Mouse (Mus musculus): ENCODE results near the gene Sycp2. TPM values are rescaled to one million over a fixed set of nuclear protein-coding genes. Genes with fewer than 3 reads are reported as not detected.

Gene Sycp2
- polyA plus RNA-seq, 1 experiment from 2014 or later: 0.37 TPM

DNA sequence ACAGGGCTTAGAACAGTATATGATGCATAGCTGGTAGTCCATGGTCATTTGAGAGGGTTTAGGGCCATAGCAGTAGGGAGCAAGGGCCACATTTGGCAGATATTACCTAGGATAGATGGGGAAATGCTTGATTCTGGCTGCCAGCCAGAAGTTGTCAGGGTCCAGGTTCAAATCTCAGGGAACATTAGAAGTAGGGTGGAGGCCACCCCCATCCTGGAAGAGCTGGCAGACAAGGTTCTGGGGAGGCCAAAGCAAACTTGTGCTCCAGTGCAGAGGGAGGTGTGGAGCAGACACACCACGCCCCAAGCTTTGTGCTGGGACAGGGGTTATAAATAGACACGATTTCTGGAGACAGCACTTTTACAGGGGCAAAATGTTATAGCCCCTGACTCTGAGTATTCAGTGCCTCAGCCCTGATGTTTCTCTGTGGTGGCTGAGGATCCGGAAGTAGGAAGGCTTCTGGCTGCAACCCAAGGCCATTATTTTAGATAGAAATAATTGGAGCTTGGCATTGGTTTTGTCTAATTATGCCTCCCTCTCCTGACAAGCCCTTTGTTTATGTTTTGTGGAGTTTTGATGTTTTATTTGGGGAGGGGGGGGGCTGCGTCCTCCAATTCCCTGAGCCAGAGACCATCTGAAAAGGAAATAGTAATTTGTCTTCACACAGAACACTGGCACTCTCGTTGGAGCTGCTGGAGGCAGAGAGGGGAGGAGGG, 80.6 kb downstream of the Sycp2 start:
- Histone ChIP-seq H3K9me3 (ENCODE audit: control insufficient read depth, low read length) (no peaks in the 10 kb centered on the region), H3K36me3 (ENCODE audit: control insufficient read depth, insufficient read depth, low read length) (peaks cover 4% of the 10 kb centered on the region), H3K27me3 (ENCODE audit: control insufficient read depth, insufficient read depth, low read length) (no peaks in the 10 kb centered on the region), H3K27ac (replicated peaks; ENCODE audit: low read depth, low read length) (peak overlapping the region; percentile 82), H3K4me1 (ENCODE audit: control insufficient read depth, insufficient read depth, low read length) (peaks cover 27% of the 10 kb centered on the region), H3K9ac (replicated peaks; ENCODE audit: low read length) (peak overlapping the region; percentile 30), H3K4me3 (replicated peaks; ENCODE audit: low read depth, low read length) (0 out of 2 replicates have a peak overlapping the region, but pooled peaks have one; percentile 25), H3K4me2 (ENCODE audit: low read length) (peak overlapping the region; percentile 49)
- ATAC-seq (ENCODE audit: low FRiP score, low TSS enrichment) (peak; percentile 28; the same call in 1 of the 2 replicates), DNase-seq (no peak)
- 35% methylated on average over 5 of the region's 5 CpGs for WGBS

- no peaks in the 10 kb centered on the region for H3K9me3 ChIP-seq (ENCODE audit: control insufficient read depth, low read length)
- DNase-seq (no peak), ATAC-seq (ENCODE audit: low FRiP score, low TSS enrichment) (no peak)
- no peak overlapping the region for H3K9ac ChIP-seq (replicated peaks; ENCODE audit: low read length)
- H3K27me3 ChIP-seq (ENCODE audit: control insufficient read depth, insufficient read depth, low read length): no peaks in the 10 kb centered on the region
- H3K27ac ChIP-seq (replicated peaks; ENCODE audit: low read depth, low read length): no peak overlapping the region
- H3K4me2 ChIP-seq (ENCODE audit: low read length): no peak overlapping the region
- 95% methylated on average over 10 of the region's 10 CpGs for WGBS
- no peak overlapping the region for H3K4me3 ChIP-seq (replicated peaks; ENCODE audit: low read depth, low read length)
- no peaks in the 10 kb centered on the region for H3K36me3 ChIP-seq (ENCODE audit: control insufficient read depth, insufficient read depth, low read length)
- peaks cover 27% of the 10 kb centered on the region for H3K4me1 ChIP-seq (ENCODE audit: control insufficient read depth, insufficient read depth, low read length)
These were observed 81.4 kb downstream of the Sycp2 start for GRCm38 (mm10) chr2:178326067-178326466.

DNA sequence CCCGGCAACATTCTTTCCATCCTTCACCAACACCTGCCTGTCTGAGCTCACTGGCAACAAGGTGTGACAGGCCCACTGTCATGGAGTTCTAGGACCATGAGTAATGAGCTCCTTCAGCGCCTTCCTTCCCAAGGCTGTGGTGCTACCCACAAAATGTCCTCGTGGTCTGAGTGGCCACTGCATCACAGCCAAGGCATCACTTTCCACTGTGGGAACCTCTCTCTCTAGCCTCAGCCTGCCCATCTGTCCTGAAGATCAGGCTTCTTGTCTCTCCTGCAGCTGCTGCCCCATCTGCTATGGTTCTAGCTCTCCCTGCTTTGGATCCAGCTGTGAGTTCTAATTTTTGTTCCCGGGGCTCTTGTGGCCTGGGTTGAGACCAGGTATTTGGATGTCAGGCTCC, 82.7 kb downstream of the Sycp2 start:
- ATAC-seq (ENCODE audit: low FRiP score, low TSS enrichment): no peak
- H3K4me2 ChIP-seq (ENCODE audit: low read length): no peak overlapping the region
- H3K9ac ChIP-seq (replicated peaks; ENCODE audit: low read length): no peak overlapping the region
- H3K36me3 ChIP-seq (ENCODE audit: control insufficient read depth, insufficient read depth, low read length): no peaks in the 10 kb centered on the region
- DNase-seq: no peak
- no peak overlapping the region for H3K4me3 ChIP-seq (replicated peaks; ENCODE audit: low read depth, low read length)
- H3K4me1 ChIP-seq (ENCODE audit: control insufficient read depth, insufficient read depth, low read length): peaks cover 27% of the 10 kb centered on the region
- no peaks in the 10 kb centered on the region for H3K27me3 ChIP-seq (ENCODE audit: control insufficient read depth, insufficient read depth, low read length)
- WGBS: 90% methylated on average over 4 of the region's 4 CpGs
- no peaks in the 10 kb centered on the region for H3K9me3 ChIP-seq (ENCODE audit: control insufficient read depth, low read length)
- no peak overlapping the region for H3K27ac ChIP-seq (replicated peaks; ENCODE audit: low read depth, low read length)

- ATAC-seq (ENCODE audit: low FRiP score, low TSS enrichment): no peak
- Histone ChIP-seq H3K27me3 (ENCODE audit: control insufficient read depth, insufficient read depth, low read length) (no peaks in the 10 kb centered on the region), H3K36me3 (ENCODE audit: control insufficient read depth, insufficient read depth, low read length) (no peaks in the 10 kb centered on the region), H3K4me1 (ENCODE audit: control insufficient read depth, insufficient read depth, low read length) (peaks cover 23% of the 10 kb centered on the region), H3K9me3 (ENCODE audit: control insufficient read depth, low read length) (no peaks in the 10 kb centered on the region), H3K9ac (replicated peaks; ENCODE audit: low read length) (no peak overlapping the region), H3K27ac (replicated peaks; ENCODE audit: low read depth, low read length) (no peak overlapping the region), H3K4me2 (ENCODE audit: low read length) (no peak overlapping the region), H3K4me3 (replicated peaks; ENCODE audit: low read depth, low read length) (no peak overlapping the region)
- 97% methylated on average over 3 of the region's 3 CpGs for WGBS
- no peak for DNase-seq
These were observed 83.1 kb downstream of the Sycp2 start for GRCm38 (mm10) chr2:178324410-178324809.

DNA sequence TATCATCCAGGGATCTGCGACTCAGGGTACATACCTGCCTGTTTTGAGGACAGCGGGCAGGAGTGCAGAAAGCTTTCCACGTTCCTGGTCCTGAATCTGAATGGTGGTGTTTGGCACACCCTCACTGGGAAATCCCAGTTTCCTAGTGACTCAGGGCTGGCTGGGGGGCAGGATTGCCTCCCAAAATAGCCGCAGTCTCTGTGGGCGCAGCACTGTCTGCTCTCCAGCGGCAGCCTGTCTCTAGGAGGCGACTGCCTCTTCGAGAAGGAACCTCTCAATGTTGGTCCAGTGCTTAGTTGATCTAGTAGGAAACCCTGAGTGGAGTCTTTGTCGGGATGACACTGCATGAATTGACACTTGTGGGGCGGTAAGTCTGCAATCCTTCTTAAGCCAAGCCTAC, 86.2 kb downstream of the Sycp2 start:
- Histone ChIP-seq H3K36me3 (ENCODE audit: control insufficient read depth, insufficient read depth, low read length) (no peaks in the 10 kb centered on the region), H3K4me3 (replicated peaks; ENCODE audit: low read depth, low read length) (no peak overlapping the region), H3K9ac (replicated peaks; ENCODE audit: low read length) (no peak overlapping the region), H3K4me2 (ENCODE audit: low read length) (no peak overlapping the region), H3K9me3 (ENCODE audit: control insufficient read depth, low read length) (no peaks in the 10 kb centered on the region), H3K27me3 (ENCODE audit: control insufficient read depth, insufficient read depth, low read length) (no peaks in the 10 kb centered on the region), H3K4me1 (ENCODE audit: control insufficient read depth, insufficient read depth, low read length) (no peaks in the 10 kb centered on the region), H3K27ac (replicated peaks; ENCODE audit: low read depth, low read length) (no peak overlapping the region)
- 87% methylated on average over 10 of the region's 10 CpGs for WGBS
- DNase-seq (no peak), ATAC-seq (ENCODE audit: low FRiP score, low TSS enrichment) (no peak)

DNA sequence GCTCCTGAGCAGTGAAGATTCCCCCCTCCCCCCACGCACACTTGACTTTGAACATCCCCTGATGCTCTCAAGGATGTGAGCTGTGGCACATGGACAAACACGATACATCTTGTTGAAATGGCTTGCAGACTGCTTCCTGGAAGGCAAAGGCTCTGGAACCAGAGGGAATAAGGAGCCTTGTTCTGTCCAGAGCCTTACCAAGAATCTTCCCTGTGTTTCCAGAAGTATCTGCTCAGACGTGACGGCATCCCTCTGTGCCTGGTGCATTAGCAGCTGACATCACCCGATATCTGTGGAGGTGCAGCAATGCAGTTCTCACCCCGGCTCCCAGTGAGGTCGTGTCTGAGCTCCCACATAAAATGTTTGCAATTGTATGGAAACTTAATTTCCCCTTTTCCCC, 87.7 kb downstream of the Sycp2 start:
- no peak overlapping the region for H3K4me3 ChIP-seq (replicated peaks; ENCODE audit: low read depth, low read length)
- H3K9me3 ChIP-seq (ENCODE audit: control insufficient read depth, low read length): no peaks in the 10 kb centered on the region
- DNase-seq (no peak), ATAC-seq (ENCODE audit: low FRiP score, low TSS enrichment) (no peak)
- peaks cover 3% of the 10 kb centered on the region; the same call in 1 of the 2 replicates for H3K36me3 ChIP-seq (ENCODE audit: control insufficient read depth, insufficient read depth, low read length)
- 89% methylated on average over 7 of the region's 7 CpGs for WGBS
- H3K27ac ChIP-seq (replicated peaks; ENCODE audit: low read depth, low read length): no peak overlapping the region
- no peak overlapping the region for H3K9ac ChIP-seq (replicated peaks; ENCODE audit: low read length)
- no peak overlapping the region for H3K4me2 ChIP-seq (ENCODE audit: low read length)
- no peaks in the 10 kb centered on the region for H3K27me3 ChIP-seq (ENCODE audit: control insufficient read depth, insufficient read depth, low read length)
- no peaks in the 10 kb centered on the region for H3K4me1 ChIP-seq (ENCODE audit: control insufficient read depth, insufficient read depth, low read length)

- WGBS: 92% methylated on average over 1 of the region's 1 CpGs
- Histone ChIP-seq H3K27ac (replicated peaks; ENCODE audit: low read depth, low read length) (no peak overlapping the region), H3K4me3 (replicated peaks; ENCODE audit: low read depth, low read length) (no peak overlapping the region), H3K27me3 (ENCODE audit: control insufficient read depth, insufficient read depth, low read length) (no peaks in the 10 kb centered on the region), H3K4me1 (ENCODE audit: control insufficient read depth, insufficient read depth, low read length) (no peaks in the 10 kb centered on the region), H3K9ac (replicated peaks; ENCODE audit: low read length) (no peak overlapping the region), H3K36me3 (ENCODE audit: control insufficient read depth, insufficient read depth, low read length) (peaks cover 3% of the 10 kb centered on the region; the same call in 1 of the 2 replicates), H3K4me2 (ENCODE audit: low read length) (no peak overlapping the region), H3K9me3 (ENCODE audit: control insufficient read depth, low read length) (no peaks in the 10 kb centered on the region)
- DNase-seq (no peak), ATAC-seq (ENCODE audit: low FRiP score, low TSS enrichment) (no peak)
These were observed 91.2 kb downstream of the Sycp2 start for GRCm38 (mm10) chr2:178316281-178316680.

DNA sequence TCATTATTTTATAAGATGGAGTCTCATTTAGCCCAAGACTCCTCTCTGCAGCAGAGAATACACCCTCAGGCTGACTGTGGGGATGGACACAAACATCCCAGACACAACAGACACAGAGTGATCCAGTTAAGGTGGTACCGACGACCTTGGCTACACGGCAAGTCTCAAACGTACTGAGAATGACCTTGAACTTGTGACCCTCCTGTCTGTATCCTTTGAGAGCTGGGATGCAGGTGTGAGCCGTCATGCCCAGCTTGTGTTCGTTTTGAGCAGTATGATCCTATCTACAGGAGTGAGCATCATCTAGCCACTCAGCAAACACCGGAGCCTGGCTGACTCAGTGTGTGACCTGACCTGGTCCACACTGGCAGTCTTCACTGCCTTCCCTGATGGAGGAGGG, 93.9 kb downstream of the Sycp2 start:
- no peak overlapping the region for H3K9ac ChIP-seq (replicated peaks; ENCODE audit: low read length)
- no peak for DNase-seq
- H3K27ac ChIP-seq (replicated peaks; ENCODE audit: low read depth, low read length): no peak overlapping the region
- H3K9me3 ChIP-seq (ENCODE audit: control insufficient read depth, low read length): no peaks in the 10 kb centered on the region
- 86% methylated on average over 7 of the region's 7 CpGs for WGBS
- H3K27me3 ChIP-seq (ENCODE audit: control insufficient read depth, insufficient read depth, low read length): no peaks in the 10 kb centered on the region
- peaks cover 3% of the 10 kb centered on the region; the same call in 1 of the 2 replicates for H3K36me3 ChIP-seq (ENCODE audit: control insufficient read depth, insufficient read depth, low read length)
- no peak overlapping the region for H3K4me3 ChIP-seq (replicated peaks; ENCODE audit: low read depth, low read length)
- ATAC-seq (ENCODE audit: low FRiP score, low TSS enrichment): no peak
- no peak overlapping the region for H3K4me2 ChIP-seq (ENCODE audit: low read length)
- H3K4me1 ChIP-seq (ENCODE audit: control insufficient read depth, insufficient read depth, low read length): no peaks in the 10 kb centered on the region

DNA sequence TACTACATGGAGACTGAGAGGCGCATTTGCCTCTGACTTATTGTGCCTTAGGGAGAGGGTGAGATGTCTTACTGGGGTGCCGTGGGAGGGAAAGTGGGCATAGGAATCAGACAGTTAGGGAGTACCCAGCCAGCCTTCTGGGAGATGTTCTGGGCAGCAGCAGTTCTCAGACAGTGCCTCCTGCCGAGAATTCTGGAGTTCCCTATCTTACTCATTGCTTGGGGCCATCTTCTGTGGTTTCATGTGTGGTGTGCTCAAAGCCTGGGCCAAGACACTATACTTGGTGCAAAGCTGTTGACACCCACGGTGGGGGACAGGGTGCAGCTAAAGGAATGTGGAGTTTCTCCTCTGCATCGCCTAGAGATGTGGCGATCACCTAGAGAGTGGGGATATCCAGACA, 102.8 kb downstream of the Sycp2 start:
- DNase-seq (no peak), ATAC-seq (ENCODE audit: low FRiP score, low TSS enrichment) (no peak)
- Histone ChIP-seq H3K27ac (replicated peaks; ENCODE audit: low read depth, low read length) (peak overlapping the region; percentile 96), H3K27me3 (ENCODE audit: control insufficient read depth, insufficient read depth, low read length) (no peaks in the 10 kb centered on the region), H3K9ac (replicated peaks; ENCODE audit: low read length) (no peak overlapping the region), H3K4me1 (ENCODE audit: control insufficient read depth, insufficient read depth, low read length) (peaks cover 31% of the 10 kb centered on the region), H3K4me3 (replicated peaks; ENCODE audit: low read depth, low read length) (no peak overlapping the region), H3K9me3 (ENCODE audit: control insufficient read depth, low read length) (no peaks in the 10 kb centered on the region), H3K36me3 (ENCODE audit: control insufficient read depth, insufficient read depth, low read length) (no peaks in the 10 kb centered on the region), H3K4me2 (ENCODE audit: low read length) (no peak overlapping the region)
- WGBS: 83% methylated on average over 6 of the region's 6 CpGs
